Mouse (Mus musculus) intestine, embryonic 14.5 days (tissue): ENCODE data around the gene Mt3. TPM values are rescaled to one million over a fixed set of nuclear protein-coding genes. Genes with fewer than 3 reads are reported as not detected.

Experiments used
- polyA plus RNA-seq: library from polyadenylated mRNA; unstranded; fragments of >200 nt; fragmentation: Nextera tagmentation; extraction: Ambion mirVana; gene quantifications from 2 replicates; pipeline ENCODE4 v1.2.1, GENCODE M21; 2014

The Mt3 gene
- polyA plus RNA-seq, 1 experiment from 2014 or later, result 8.0 TPM

Other genes starting within 250 kb of the Mt3 start
- 42.4 and 47.8 TPM in 2 replicates for gene Amfr, start 139.8 kb upstream of the Mt3 start, polyA plus RNA-seq
- gene Nudt21, start 115.6 kb upstream of the Mt3 start, polyA plus RNA-seq, result 128 and 141 TPM in 2 replicates
- gene Ogfod1, start 115.4 kb upstream of the Mt3 start, polyA plus RNA-seq, result 13.4 and 17.1 TPM in 2 replicates
- gene Bbs2, start 53.7 kb upstream of the Mt3 start, polyA plus RNA-seq, result 12.2 and 13.2 TPM in 2 replicates
- 1.3 TPM in 1 of 2 replicates, not detected in the other for gene Mt4, start 15.4 kb upstream of the Mt3 start, polyA plus RNA-seq
- gene Mt2, start 20.1 kb downstream of the Mt3 start, polyA plus RNA-seq, result 104 and 155 TPM in 2 replicates
- 473 and 778 TPM in 2 replicates for gene Mt1, start 26.5 kb downstream of the Mt3 start, polyA plus RNA-seq
- gene Nup93, start 62.0 kb downstream of the Mt3 start, polyA plus RNA-seq, result 90.0 and 98.1 TPM in 2 replicates
- 0.05 TPM in 1 of 2 replicates, not detected in the other for gene Slc12a3, start 176.6 kb downstream of the Mt3 start, polyA plus RNA-seq
- gene Herpud1, start 233.8 kb downstream of the Mt3 start, polyA plus RNA-seq, result 77.7 and 97.4 TPM in 2 replicates